Mouse (Mus musculus): ENCODE data around the gene Tprkb.
"Not testable (repeated sequence)": the region's sequence is repeated elsewhere in the genome, so short reads cannot be mapped to it uniquely, and the experiment has no call there.

Tprkb gene

DNA sequence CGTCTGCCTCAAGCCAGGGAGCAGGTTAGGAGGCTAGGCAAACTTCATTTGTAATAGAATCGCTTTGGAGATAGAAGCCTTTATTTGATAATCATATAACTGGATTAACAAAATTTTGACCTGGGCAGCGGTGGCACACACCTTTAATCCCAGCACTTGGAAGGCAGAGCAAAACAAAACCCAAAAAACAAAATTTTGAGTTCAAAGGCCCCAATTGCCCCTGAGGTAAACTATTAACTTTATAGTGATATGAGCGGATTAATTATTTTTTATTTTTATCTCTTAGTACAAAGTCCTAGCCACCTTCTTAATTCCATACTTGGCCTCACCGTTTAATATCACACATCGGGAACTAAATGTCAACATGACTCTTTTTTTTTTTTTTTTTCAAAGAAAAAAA is 4.9 kb downstream of the Tprkb start:
- DNase-seq, result no peak

- DNase-seq, result not testable (repeated sequence)
These were observed 6.7 kb downstream of the Tprkb start for GRCm38 (mm10) chr6:85918341-85918740.

GRCm38 (mm10) chr6:85919401-85919800 is 7.7 kb downstream of the Tprkb start:
- no peak for DNase-seq

DNA sequence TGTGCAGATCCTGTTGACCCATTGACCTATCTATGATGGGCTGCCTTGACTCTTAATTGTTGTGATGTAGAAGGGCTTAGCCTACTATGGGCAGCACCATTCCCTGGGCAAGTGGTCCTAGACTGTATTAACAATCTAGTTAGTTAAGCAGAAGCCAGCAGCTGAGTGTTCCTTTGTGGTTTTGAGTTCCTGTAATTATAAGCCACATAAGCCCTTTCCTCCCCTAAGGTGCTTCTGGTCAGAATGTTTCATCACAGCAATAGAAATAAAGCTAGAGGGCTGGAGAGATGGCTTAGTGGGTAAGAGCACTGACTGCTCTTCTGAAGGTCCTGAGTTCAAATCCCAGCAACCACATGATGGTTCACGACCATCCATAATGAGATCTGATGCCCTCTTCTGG is 12.0 kb downstream of the Tprkb start:
- DNase-seq, result no peak

DNA sequence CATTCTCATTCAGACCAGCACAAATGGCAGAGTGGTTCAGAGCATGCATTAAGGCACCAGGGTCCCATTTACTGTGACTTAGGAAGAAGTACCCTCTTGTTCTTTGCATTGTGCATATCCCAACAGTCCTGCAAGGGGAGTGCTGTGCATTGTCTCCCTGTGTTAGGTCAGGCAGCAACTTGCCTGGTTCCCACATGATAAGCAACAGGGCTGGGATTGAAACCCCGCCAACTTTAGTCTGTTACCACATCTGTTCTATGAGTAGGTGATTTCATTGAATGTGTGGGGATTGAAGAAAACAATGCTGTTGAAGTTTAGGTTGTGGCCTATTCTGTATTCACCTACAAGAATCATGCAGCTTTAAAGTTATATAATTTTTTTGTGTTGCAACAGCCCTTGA is 15.0 kb downstream of the Tprkb start:
- no peak for DNase-seq

- no peak for DNase-seq
These were observed 16.1 kb downstream of the Tprkb start for GRCm38 (mm10) chr6:85927476-85928464.

GRCm38 (mm10) chr6:85929312-85929711 is 17.6 kb downstream of the Tprkb start:
- DNase-seq, result no peak

- DNase-seq, result no peak
These were observed 22.4 kb downstream of the Tprkb start for GRCm38 (mm10) chr6:85934047-85934446.

DNA sequence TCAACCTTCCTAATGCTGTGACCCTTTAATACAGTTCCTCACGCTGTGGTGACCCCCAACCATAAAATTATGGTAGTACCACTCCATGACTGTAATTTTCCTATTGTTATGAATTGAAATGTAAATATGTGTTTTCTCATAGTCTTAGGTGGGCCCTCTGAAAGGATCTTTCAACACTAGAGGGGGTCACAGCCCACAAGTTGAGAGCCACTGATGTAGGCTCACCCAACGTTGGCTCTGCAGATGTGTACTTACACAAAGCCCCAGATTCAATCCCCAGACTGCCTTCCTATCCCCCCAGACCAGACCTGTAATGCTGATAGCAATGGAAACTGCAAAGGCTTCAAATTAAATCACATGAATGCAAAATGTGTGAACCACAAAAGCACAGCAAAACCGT is 24.0 kb downstream of the Tprkb start:
- no peak for DNase-seq

DNA sequence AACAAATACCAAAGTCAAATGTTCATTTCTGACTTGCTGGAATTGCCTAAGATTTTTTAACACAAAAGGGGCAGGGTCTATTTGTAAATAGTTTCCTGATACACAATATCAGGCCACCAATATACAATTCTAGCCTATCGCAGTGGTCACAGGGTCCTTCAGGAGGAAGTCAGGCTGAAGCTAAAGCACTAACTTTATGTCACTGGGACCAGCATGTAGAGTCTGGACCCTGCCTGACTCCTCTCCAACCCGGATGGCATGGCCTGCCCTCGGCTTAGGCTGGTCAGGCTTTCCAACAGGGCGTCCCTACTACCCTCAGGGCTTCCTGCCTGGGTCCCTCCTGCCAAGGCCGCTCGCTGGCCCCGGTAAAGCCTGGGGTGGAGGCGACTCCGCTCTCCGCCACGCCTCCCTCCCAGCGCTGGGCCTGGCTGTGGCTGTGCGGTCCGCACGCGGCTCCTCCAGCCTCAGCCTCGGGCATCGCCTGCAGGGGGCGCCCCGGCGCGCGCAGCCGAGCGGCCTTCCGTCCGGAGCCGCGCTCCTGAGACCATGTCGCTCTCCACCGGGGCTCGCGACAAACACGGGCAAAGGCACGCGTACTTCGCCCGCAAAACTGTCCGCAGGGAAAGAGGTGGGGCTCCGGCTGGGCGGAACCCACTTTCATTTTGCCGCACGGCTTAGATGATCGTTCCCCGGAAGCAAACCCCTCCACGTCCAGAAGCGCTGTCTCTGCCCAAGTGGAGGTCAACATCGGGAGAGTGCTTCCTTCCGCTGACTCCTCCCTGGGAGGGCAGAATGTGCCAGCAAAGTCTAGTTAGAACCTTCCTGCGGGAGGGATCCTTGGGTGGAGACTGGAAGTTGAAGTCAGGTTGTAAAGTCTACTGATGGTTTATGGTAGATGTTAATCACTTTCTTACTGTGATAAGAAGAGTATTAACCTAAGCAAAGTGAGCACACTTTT is 25.1 kb downstream of the Tprkb start:
- peak; percentile 87 for DNase-seq

DNA sequence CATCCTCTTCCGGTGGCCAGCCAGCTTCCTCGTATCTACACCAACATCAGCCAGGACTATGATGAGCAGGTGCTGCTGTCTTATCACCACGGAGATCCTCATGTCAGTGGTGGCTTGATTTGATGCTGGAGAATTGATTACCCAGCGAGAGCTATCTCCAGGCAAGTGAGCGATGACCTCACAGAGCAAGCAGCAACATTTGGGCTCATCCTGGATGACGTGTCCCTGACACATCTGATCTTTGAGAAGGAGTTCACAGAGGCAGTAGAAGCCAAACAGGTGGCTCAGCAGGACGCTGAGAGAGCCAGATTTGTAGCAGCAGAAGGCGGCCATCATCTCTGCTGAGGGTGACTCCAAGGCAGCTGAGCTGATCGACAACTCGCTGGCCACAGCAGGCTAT is 27.0 kb downstream of the Tprkb start:
- no peak for DNase-seq

- DNase-seq, result no peak
These were observed 30.8 kb downstream of the Tprkb start for GRCm38 (mm10) chr6:85942469-85942868.

- no peak for DNase-seq
These were observed 36.9 kb downstream of the Tprkb start for GRCm38 (mm10) chr6:85948549-85948948.

DNA sequence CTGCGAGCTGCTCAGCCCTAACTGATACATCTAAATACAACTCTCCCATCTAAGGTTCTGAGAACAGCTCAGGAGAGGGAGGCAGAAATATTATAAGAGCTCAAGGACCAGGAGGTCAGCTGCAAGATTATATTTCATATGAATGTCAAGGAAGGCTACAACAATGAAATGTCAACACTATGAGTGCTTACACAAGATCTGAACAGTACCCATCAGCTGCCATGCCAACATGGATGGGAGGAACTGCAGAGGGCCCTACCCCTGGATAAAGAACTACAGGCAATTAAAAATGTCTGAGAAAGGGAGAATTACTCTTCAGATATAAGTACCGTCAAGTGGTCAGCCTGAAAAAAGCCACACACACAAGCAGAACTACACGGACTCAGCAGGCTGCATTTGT is 45.9 kb downstream of the Tprkb start:
- DNase-seq, result no peak

DNA sequence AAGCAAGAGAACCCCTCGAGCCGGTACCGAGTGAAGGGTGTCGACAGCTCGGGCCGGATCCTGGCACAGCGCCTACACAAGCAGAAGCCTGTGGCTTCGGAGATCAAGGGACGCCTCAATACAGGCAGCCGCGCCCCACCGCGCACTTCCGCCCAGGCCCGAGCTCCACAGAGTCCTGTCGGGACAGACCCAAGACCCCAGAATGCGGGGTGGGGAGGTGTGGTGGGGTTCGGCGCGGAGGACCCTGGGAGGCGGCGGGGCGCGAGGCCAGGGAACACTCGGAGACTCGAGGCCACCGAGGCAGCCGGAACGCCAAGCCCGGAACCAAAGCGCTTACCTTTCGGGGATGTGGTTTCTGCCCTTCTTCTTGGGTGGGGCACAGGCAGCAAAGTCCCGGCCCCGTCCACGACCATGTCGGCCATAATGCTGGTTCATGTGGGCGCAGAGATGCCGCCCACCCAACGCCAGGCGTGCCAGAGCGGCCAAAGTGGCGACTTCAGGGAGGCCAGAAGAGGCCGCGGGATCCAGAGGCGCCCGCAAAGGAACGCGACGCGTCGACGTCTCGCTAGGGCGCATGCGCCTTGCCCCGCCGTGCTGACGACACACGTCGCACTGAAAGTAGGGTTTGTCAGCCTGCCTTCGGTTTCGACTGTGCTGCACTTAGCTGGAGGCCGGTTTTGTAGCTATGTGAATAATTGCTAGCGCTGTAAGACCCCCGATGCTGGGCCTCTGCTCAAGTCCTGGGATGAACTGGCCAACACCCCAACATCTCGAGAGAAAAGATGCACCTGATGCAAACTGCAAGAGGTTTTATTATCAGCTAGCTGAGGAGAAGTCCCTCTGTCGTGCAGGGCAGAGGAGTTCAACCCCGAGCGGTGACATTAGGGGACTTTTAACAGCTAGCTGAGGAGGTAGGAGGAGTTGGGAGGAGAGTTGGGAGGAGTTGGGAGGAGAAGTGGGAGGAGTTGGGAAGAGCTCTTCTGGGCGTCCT is 49.7 kb downstream of the Tprkb start, which contains the start of gene Dusp11:
Dusp11 (minus strand) TSS at position 567 of the 991 bp plus-strand sequence.
- DNase-seq, result peak; percentile 93

GRCm38 (mm10) chr6:85966081-85966480 is 54.4 kb downstream of the Tprkb start:
- DNase-seq, result not testable (repeated sequence)

DNA sequence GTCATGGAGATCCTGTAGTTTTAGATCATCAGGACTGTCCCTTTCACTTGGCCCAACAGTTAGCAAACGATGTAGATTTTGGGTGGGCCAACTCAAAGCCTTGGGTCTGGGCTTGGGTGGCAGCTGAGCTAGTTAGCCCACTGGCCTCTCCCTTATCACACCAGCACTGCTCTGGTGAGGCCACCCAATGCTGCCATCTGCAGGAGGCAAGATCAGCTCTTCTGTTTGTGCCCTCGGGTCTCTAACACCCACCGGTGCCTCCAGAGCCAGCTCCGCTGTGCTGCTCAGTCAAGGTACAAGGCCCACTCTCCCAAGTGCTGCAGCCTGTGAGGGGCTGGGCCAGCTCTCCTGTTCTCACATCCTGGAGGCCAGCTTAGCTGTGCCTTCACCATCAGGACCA is 55.0 kb downstream of the Tprkb start:
- DNase-seq, result no peak

DNA sequence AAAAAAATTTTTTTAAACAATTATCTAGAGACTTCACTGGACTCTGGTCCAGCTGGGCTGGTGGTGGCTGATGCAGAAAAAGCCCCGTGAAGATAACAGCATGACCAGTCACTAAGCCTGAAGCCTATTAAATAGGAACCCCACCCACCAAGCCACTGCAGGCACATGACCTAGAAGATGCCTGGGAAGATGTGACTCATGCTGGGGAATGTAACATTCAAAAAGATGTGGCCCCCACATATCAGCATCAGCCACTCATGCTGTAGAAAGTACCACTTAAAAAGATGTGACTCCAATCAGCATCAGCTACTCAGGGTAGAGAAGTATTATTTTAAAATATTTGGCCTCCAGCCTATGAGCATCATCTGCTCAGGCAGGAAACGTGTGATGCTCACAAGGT is 58.2 kb downstream of the Tprkb start:
- DNase-seq, result no peak

- no peak for DNase-seq
These were observed 61.0 kb downstream of the Tprkb start for GRCm38 (mm10) chr6:85972699-85973098.

DNA sequence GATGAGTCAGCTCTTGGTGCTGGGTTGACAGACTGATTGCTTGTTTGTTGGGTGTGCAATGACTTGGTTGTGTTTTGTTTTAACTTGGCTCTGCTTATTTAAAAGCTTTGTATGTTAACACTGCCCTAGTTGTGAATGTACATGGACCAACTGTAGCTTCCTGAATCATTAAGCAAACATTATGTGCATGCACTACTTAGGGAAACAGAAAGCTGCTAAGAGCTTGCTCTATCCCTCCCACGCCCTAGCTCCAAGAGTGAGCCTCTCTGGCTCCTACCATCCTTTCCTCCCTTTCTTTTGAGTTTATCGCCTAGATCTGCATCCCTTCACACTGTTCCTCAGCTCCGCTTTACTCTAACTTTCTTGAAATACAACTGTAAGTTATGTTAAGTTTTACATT is 61.7 kb downstream of the Tprkb start:
- DNase-seq, result no peak

- DNase-seq, result no peak
These were observed 63.4 kb downstream of the Tprkb start for GRCm38 (mm10) chr6:85974941-85975617.

DNA sequence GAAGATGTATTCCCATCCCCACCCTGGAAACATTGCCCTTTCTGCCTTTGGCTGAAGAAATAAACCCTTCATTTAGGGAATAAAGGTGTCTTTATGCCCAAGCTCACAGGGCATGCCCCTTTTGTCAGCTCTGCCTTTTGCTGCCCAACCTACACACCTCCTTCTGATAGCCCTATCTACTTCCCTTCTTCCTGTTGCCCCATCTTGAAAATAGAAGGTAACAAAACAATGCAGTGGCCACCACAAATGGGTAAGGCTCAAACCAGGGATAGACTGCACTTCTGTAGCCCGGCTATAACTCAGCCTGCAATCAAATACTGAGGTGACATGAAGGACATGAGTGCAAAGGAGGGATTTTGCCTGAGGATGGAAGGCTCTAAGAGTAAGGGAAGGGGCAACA is 64.1 kb downstream of the Tprkb start:
- no peak for DNase-seq

Data from cerebellum, adult 9-11 months (tissue).